Mouse (Mus musculus) forebrain, embryonic 13.5 days (tissue): ENCODE results near the gene Cacna2d4. TPM values are rescaled to one million over a fixed set of nuclear protein-coding genes. Genes with fewer than 3 reads are reported as not detected.
A peak's percentile ranks its signal among the peaks of the same experiment; 100 is the strongest.

Experiments used
- ATAC-seq: fragments of 200-750 bp; cut with Nextera tagmentation; 2 replicates; pipeline ENCODE4 v1.8.0; 2017
- H3K27ac ChIP-seq: fragments of 300-500 bp; sonication (generic); 2 replicates; pipeline ENCODE4 v1.5.1; 2015; ENCODE audit warnings: inconsistent platforms, mild to moderate bottlenecking, moderate library complexity
- H3K27me3 ChIP-seq: fragments of 300-500 bp; sonication (generic); 2 replicates; pipeline ENCODE4 v1.6.1; 2015; ENCODE audit warnings: mild to moderate bottlenecking, inconsistent platforms
- H3K36me3 ChIP-seq: fragments of 300-500 bp; sonication (generic); 2 replicates; pipeline ENCODE4 v1.6.1; 2015; ENCODE audit warnings: mild to moderate bottlenecking, inconsistent platforms; ENCODE audit not compliant: poor library complexity, severe bottlenecking
- H3K4me1 ChIP-seq: fragments of 300-500 bp; sonication (generic); 2 replicates; pipeline ENCODE4 v1.6.1; 2015; ENCODE audit warnings: inconsistent platforms
- H3K4me2 ChIP-seq: fragments of 300-500 bp; sonication (generic); 2 replicates; pipeline ENCODE4 v1.6.1; 2015; ENCODE audit warnings: inconsistent platforms, mild to moderate bottlenecking, moderate library complexity
- H3K4me3 ChIP-seq: fragments of 300-500 bp; sonication (generic); 2 replicates; pipeline ENCODE4 v1.5.1; 2015; ENCODE audit warnings: mild to moderate bottlenecking, inconsistent platforms
- H3K9ac ChIP-seq: fragments of 300-500 bp; sonication (generic); 2 replicates; pipeline ENCODE4 v1.6.1; 2015; ENCODE audit warnings: mild to moderate bottlenecking, inconsistent platforms
- H3K9me3 ChIP-seq: fragments of 300-500 bp; sonication (generic); replicated peaks from 2 replicates; pipeline ENCODE4 v1.6.1; 2016; ENCODE audit warnings: inconsistent platforms
- WGBS: fragments of 180-500 bp; shearing (Covaris S2); methylation state at CpG from one replicate; pipeline ENCODE4 v1.1.7; 2015; 5-methylcytosine and 5-hydroxymethylcytosine counted together
- polyA plus RNA-seq: library from polyadenylated mRNA; unstranded; fragments of >200 nt; fragmentation: Nextera tagmentation; extraction: Ambion mirVana; gene quantifications from 2 replicates; pipeline ENCODE4 v1.2.1, GENCODE M21; 2015

The Cacna2d4 gene
- polyA plus RNA-seq, 1 experiment from 2014 or later, result 0.12 TPM

- H3K27ac ChIP-seq, result no peak overlapping the region
- 100% methylated on average over 1 of the region's 1 CpGs for WGBS
- no peaks in the 10 kb centered on the region for H3K9me3 ChIP-seq
- no peak overlapping the region for H3K4me2 ChIP-seq
- no peaks in the 10 kb centered on the region for H3K27me3 ChIP-seq
- H3K4me3 ChIP-seq, result no peak overlapping the region
- H3K36me3 ChIP-seq, result no peaks in the 10 kb centered on the region
- no peak overlapping the region for H3K9ac ChIP-seq
- H3K4me1 ChIP-seq, result peaks cover 27% of the 10 kb centered on the region
- no peak for ATAC-seq
Observed at GRCm38 (mm10) chr6:119385668-119386067, 149.3 kb downstream of the Cacna2d4 start.

GRCm38 (mm10) chr6:119386421-119386820 is 150.1 kb downstream of the Cacna2d4 start:
- 92% methylated on average over 4 of the region's 4 CpGs for WGBS
- Histone ChIP-seq H3K4me2 (peak overlapping the region; percentile 70; the same call in 1 of the 2 replicates), H3K4me1 (peaks cover 27% of the 10 kb centered on the region), H3K27ac (no peak overlapping the region), H3K4me3 (no peak overlapping the region), H3K27me3 (no peaks in the 10 kb centered on the region), H3K9ac (no peak overlapping the region), H3K9me3 (no peaks in the 10 kb centered on the region), H3K36me3 (no peaks in the 10 kb centered on the region)
- no peak for ATAC-seq

GRCm38 (mm10) chr6:119386821-119387220 is 150.5 kb downstream of the Cacna2d4 start:
- ATAC-seq, result no peak
- no peak overlapping the region for H3K9ac ChIP-seq
- peaks cover 27% of the 10 kb centered on the region for H3K4me1 ChIP-seq
- no peaks in the 10 kb centered on the region for H3K27me3 ChIP-seq
- no peak overlapping the region for H3K27ac ChIP-seq
- H3K9me3 ChIP-seq, result no peaks in the 10 kb centered on the region
- WGBS, result 90% methylated on average over 1 of the region's 1 CpGs
- 0 out of 2 replicates have a peak overlapping the region, but pooled peaks have one; percentile 76 for H3K4me3 ChIP-seq
- H3K36me3 ChIP-seq, result no peaks in the 10 kb centered on the region
- H3K4me2 ChIP-seq, result peak overlapping the region; percentile 70

- ATAC-seq, result peak; percentile 87
Observed at GRCm38 (mm10) chr6:119387801-119388649, 151.7 kb downstream of the Cacna2d4 start.

GRCm38 (mm10) chr6:119388650-119389012 is 152.3 kb downstream of the Cacna2d4 start:
- no peaks in the 10 kb centered on the region for H3K27me3 ChIP-seq
- under 1% methylated on average over 23 of the region's 53 CpGs for WGBS

More at GRCm38 (mm10) chr6:119387801-119388649, 151.7 kb downstream of the Cacna2d4 start:
- Histone ChIP-seq H3K27me3 (no peaks in the 10 kb centered on the region), H3K9me3 (no peaks in the 10 kb centered on the region), H3K36me3 (no peaks in the 10 kb centered on the region), H3K4me2 (peak overlapping the region; percentile 70), H3K9ac (peak overlapping the region; percentile 91), H3K4me3 (peak overlapping the region; percentile 76), H3K27ac (peak overlapping the region; percentile 88), H3K4me1 (peaks cover 27% of the 10 kb centered on the region)
- WGBS, result 2% methylated on average over 19 of the region's 76 CpGs

GRCm38 (mm10) chr6:119389089-119389488 is 152.8 kb downstream of the Cacna2d4 start:
- Histone ChIP-seq H3K27me3 (no peaks in the 10 kb centered on the region), H3K4me2 (peak overlapping the region; percentile 55)

More at GRCm38 (mm10) chr6:119388650-119389012, 152.3 kb downstream of the Cacna2d4 start:
- Histone ChIP-seq H3K36me3 (no peaks in the 10 kb centered on the region), H3K4me2 (peak overlapping the region; percentile 55), H3K4me1 (peaks cover 27% of the 10 kb centered on the region), H3K27ac (peak overlapping the region; percentile 88), H3K9ac (peak overlapping the region; percentile 91), H3K9me3 (no peaks in the 10 kb centered on the region), H3K4me3 (peak overlapping the region; percentile 76)
- peak; percentile 99 for ATAC-seq

GRCm38 (mm10) chr6:119390728-119391127 is 154.4 kb downstream of the Cacna2d4 start:
- Histone ChIP-seq H3K9me3 (no peaks in the 10 kb centered on the region), H3K9ac (no peak overlapping the region), H3K36me3 (no peaks in the 10 kb centered on the region), H3K4me3 (no peak overlapping the region), H3K4me2 (no peak overlapping the region), H3K27ac (no peak overlapping the region), H3K4me1 (peaks cover 27% of the 10 kb centered on the region), H3K27me3 (no peaks in the 10 kb centered on the region)
- ATAC-seq, result no peak
- 93% methylated on average over 4 of the region's 4 CpGs for WGBS

More at GRCm38 (mm10) chr6:119389089-119389488, 152.8 kb downstream of the Cacna2d4 start:
- Histone ChIP-seq H3K9ac (peak overlapping the region; percentile 66), H3K4me1 (peaks cover 27% of the 10 kb centered on the region), H3K36me3 (no peaks in the 10 kb centered on the region), H3K4me3 (peak overlapping the region; percentile 76), H3K27ac (peak overlapping the region; percentile 80), H3K9me3 (no peaks in the 10 kb centered on the region)
- WGBS, result 25% methylated on average over 10 of the region's 10 CpGs
- peak; percentile 9; the same call in 1 of the 2 replicates for ATAC-seq

GRCm38 (mm10) chr6:119392836-119393235 is 156.5 kb downstream of the Cacna2d4 start:
- no peak for ATAC-seq
- H3K27ac ChIP-seq, result no peak overlapping the region
- WGBS, result 84% methylated on average over 9 of the region's 9 CpGs
- no peak overlapping the region for H3K9ac ChIP-seq
- no peak overlapping the region for H3K4me3 ChIP-seq
- H3K9me3 ChIP-seq, result no peaks in the 10 kb centered on the region
- H3K27me3 ChIP-seq, result no peaks in the 10 kb centered on the region
- no peaks in the 10 kb centered on the region for H3K36me3 ChIP-seq
- no peak overlapping the region for H3K4me2 ChIP-seq
- H3K4me1 ChIP-seq, result peaks cover 9% of the 10 kb centered on the region; the same call in 1 of the 2 replicates

GRCm38 (mm10) chr6:119395421-119396308 is 159.3 kb downstream of the Cacna2d4 start:
- Histone ChIP-seq H3K4me2 (no peak overlapping the region), H3K9ac (no peak overlapping the region), H3K4me3 (no peak overlapping the region), H3K36me3 (no peaks in the 10 kb centered on the region), H3K27ac (no peak overlapping the region), H3K27me3 (no peaks in the 10 kb centered on the region), H3K4me1 (no peaks in the 10 kb centered on the region), H3K9me3 (no peaks in the 10 kb centered on the region)
- no peak for ATAC-seq
- WGBS, result 84% methylated on average over 14 of the region's 14 CpGs

GRCm38 (mm10) chr6:119396309-119396634 is 159.9 kb downstream of the Cacna2d4 start:
- no peak for ATAC-seq
- WGBS, result 90% methylated on average over 5 of the region's 5 CpGs
- H3K4me1 ChIP-seq, result no peaks in the 10 kb centered on the region

GRCm38 (mm10) chr6:119399371-119399770 is 163.0 kb downstream of the Cacna2d4 start:
- 90% methylated on average over 3 of the region's 3 CpGs for WGBS

More at GRCm38 (mm10) chr6:119396309-119396634, 159.9 kb downstream of the Cacna2d4 start:
- Histone ChIP-seq H3K36me3 (no peaks in the 10 kb centered on the region), H3K27me3 (no peaks in the 10 kb centered on the region), H3K27ac (no peak overlapping the region), H3K9ac (no peak overlapping the region), H3K4me2 (no peak overlapping the region), H3K4me3 (no peak overlapping the region), H3K9me3 (no peaks in the 10 kb centered on the region)

GRCm38 (mm10) chr6:119400649-119401048 is 164.3 kb downstream of the Cacna2d4 start:
- Histone ChIP-seq H3K9ac (no peak overlapping the region), H3K4me3 (no peak overlapping the region), H3K4me1 (no peaks in the 10 kb centered on the region), H3K4me2 (no peak overlapping the region), H3K27me3 (no peaks in the 10 kb centered on the region), H3K36me3 (no peaks in the 10 kb centered on the region), H3K27ac (no peak overlapping the region), H3K9me3 (no peaks in the 10 kb centered on the region)
- 89% methylated on average over 3 of the region's 3 CpGs for WGBS
- ATAC-seq, result no peak

More at GRCm38 (mm10) chr6:119399371-119399770, 163.0 kb downstream of the Cacna2d4 start:
- no peak for ATAC-seq
- H3K36me3 ChIP-seq, result no peaks in the 10 kb centered on the region
- no peaks in the 10 kb centered on the region for H3K4me1 ChIP-seq
- H3K4me3 ChIP-seq, result no peak overlapping the region
- no peak overlapping the region for H3K4me2 ChIP-seq
- H3K9ac ChIP-seq, result no peak overlapping the region
- no peaks in the 10 kb centered on the region for H3K9me3 ChIP-seq
- H3K27ac ChIP-seq, result no peak overlapping the region
- no peaks in the 10 kb centered on the region for H3K27me3 ChIP-seq
